Comparison of ENCODE assay signal across 9 mouse cellular contexts in the genomic region with DNA sequence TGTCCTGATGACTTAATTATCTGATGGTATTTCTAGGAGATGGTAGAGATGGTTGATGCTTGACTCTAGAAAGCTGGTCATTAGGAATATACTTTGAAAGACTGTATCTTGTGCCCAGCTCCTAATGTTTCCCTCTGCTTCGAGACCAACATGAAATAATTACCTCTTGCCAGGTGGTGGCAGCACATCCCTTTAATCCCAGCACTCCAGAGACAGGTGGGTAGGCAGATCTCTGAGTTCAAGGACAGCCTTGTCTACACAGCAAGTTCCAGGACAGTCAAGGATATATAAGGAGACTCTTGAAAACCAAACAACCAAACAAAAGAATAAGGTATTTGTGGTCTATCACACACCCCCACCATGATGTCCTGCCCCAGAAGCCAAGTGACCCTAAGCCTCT. TPM values are rescaled to one million over a fixed set of nuclear protein-coding genes. Genes with fewer than 3 reads are reported as not detected.
DNase-seq lines count a peak whose midpoint lies in the region; ATAC-seq lines count a peak whose summit lies in the region.
"Had no signal": no experiment of that assay in that cellular context is flagged by ENCODE, and none has a peak within 500 bp of the region (broad histone marks: within the 10 kb centered on the region; RNA-seq: fewer than 3 reads in every experiment).

No protein-coding gene starts in this region.

- no peaks in the 10 kb centered on the region for H3K9me3 ChIP-seq in neural tube, embryonic 13.5 days
- H3K9me3 ChIP-seq in neural tube, embryonic 15.5 days (replicated peaks): no peaks in the 10 kb centered on the region
- no peaks in the 10 kb centered on the region for H3K9me3 ChIP-seq in hindbrain, embryonic 16.5 days (ENCODE audit: control insufficient read depth, low read length)

- H3K4me1 ChIP-seq in neural tube, embryonic 13.5 days (replicated peaks): 0 out of 2 replicates have a peak, but pooled peaks cover 12% of the 10 kb centered on the region
- H3K4me1 ChIP-seq in neural tube, embryonic 15.5 days: peaks cover 13% of the 10 kb centered on the region
- no peaks in the 10 kb centered on the region for H3K4me1 ChIP-seq in hindbrain, embryonic 16.5 days (ENCODE audit: control insufficient read depth, insufficient read depth, low read depth, low read length)

- WGBS in neural tube, embryonic 13.5 days: 73% methylated on average over 1 of the region's 1 CpGs
- WGBS in neural tube, embryonic 15.5 days: 82% methylated on average over 1 of the region's 1 CpGs
- WGBS in hindbrain, embryonic 16.5 days: 84% methylated on average over 1 of the region's 1 CpGs

- no peak overlapping the region for H3K9ac ChIP-seq in neural tube, embryonic 13.5 days
- H3K9ac ChIP-seq in neural tube, embryonic 15.5 days (replicated peaks): no peak overlapping the region
- H3K9ac ChIP-seq in hindbrain, embryonic 16.5 days (ENCODE audit: low read depth, low read length): no peak overlapping the region

- H3K27ac ChIP-seq in neural tube, embryonic 13.5 days (replicated peaks): no peak overlapping the region
- no peak overlapping the region for H3K27ac ChIP-seq in neural tube, embryonic 15.5 days (replicated peaks)
- H3K27ac ChIP-seq in hindbrain, embryonic 16.5 days (ENCODE audit: low read depth, low read length): no peak overlapping the region

- peak; percentile 16 to 22 for DNase-seq in cerebellum, adult 18-20 months
- peak; percentile 28 to 32 for DNase-seq in kidney, postnatal 4 days
- DNase-seq in thymus, postnatal 25 days: peak; percentile 47
- DNase-seq in ovary, adult 18-20 months (ENCODE audit: low spot score): no peak

- H3K4me2 ChIP-seq in neural tube, embryonic 13.5 days: no peak overlapping the region
- no peak overlapping the region for H3K4me2 ChIP-seq in neural tube, embryonic 15.5 days
- H3K4me2 ChIP-seq in hindbrain, embryonic 16.5 days (ENCODE audit: low read length): no peak overlapping the region

- H3K36me3 ChIP-seq in neural tube, embryonic 13.5 days: peaks cover 9% of the 10 kb centered on the region; the same call in 1 of the 2 replicates
- peaks cover 3% of the 10 kb centered on the region; the same call in 1 of the 2 replicates for H3K36me3 ChIP-seq in neural tube, embryonic 15.5 days
- H3K36me3 ChIP-seq in hindbrain, embryonic 16.5 days (ENCODE audit: control insufficient read depth, insufficient read depth, low read length): no peaks in the 10 kb centered on the region

- H3K4me3 ChIP-seq in neural tube, embryonic 13.5 days: no peak overlapping the region
- no peak overlapping the region for H3K4me3 ChIP-seq in neural tube, embryonic 15.5 days (replicated peaks)
- H3K4me3 ChIP-seq in hindbrain, embryonic 16.5 days (ENCODE audit: low read length): no peak overlapping the region
- H3K4me3 ChIP-seq: erythroblast, embryonic 14.5 days had no signal

- no peaks in the 10 kb centered on the region for H3K27me3 ChIP-seq in neural tube, embryonic 13.5 days
- H3K27me3 ChIP-seq in neural tube, embryonic 15.5 days (replicated peaks): no peaks in the 10 kb centered on the region
- H3K27me3 ChIP-seq in hindbrain, embryonic 16.5 days (replicated peaks; ENCODE audit: control insufficient read depth, insufficient read depth, low read length): no peaks in the 10 kb centered on the region

- no peak for ATAC-seq in cerebellum, adult (ENCODE audit: insufficient number of reproducible peaks, low FRiP score, low TSS enrichment)
- 0 out of 2 replicates have a peak, but pooled peaks have one; percentile 33 for ATAC-seq in neural tube, embryonic 13.5 days (ENCODE audit: low read depth)
- no peak for ATAC-seq in neural tube, embryonic 15.5 days (ENCODE audit: low FRiP score)
- no peak for ATAC-seq in hindbrain, embryonic 16.5 days

RNA-seq across cellular contexts. Expression of a gene that starts 17.2 kb away (rescaled TPM):
- polyA plus RNA-seq in neural tube, embryonic 13.5 days (2015; fragmentation: Nextera tagmentation; extraction: Ambion mirVana): 112 and 121 TPM in 2 replicates
- polyA plus RNA-seq in neural tube, embryonic 15.5 days (2015; fragmentation: Nextera tagmentation; extraction: Ambion mirVana): 91.4 and 93.0 TPM in 2 replicates
- polyA plus RNA-seq in hindbrain, embryonic 16.5 days (2015; fragmentation: Nextera tagmentation; extraction: Ambion mirVana): 81.6 and 92.3 TPM in 2 replicates

RNA-seq across cellular contexts. Expression of a gene that starts 55.2 kb away (rescaled TPM):
- 56.2 TPM in 2 replicates for polyA plus RNA-seq in neural tube, embryonic 13.5 days (2015; fragmentation: Nextera tagmentation; extraction: Ambion mirVana)
- polyA plus RNA-seq in neural tube, embryonic 15.5 days (2015; fragmentation: Nextera tagmentation; extraction: Ambion mirVana): 46.8 and 47.1 TPM in 2 replicates
- polyA plus RNA-seq in hindbrain, embryonic 16.5 days (2015; fragmentation: Nextera tagmentation; extraction: Ambion mirVana): 38.4 and 41.4 TPM in 2 replicates

RNA-seq across cellular contexts. Expression of a gene that starts 55.3 kb away (rescaled TPM):
- polyA plus RNA-seq in neural tube, embryonic 13.5 days (2015; fragmentation: Nextera tagmentation; extraction: Ambion mirVana): 15.5 and 20.2 TPM in 2 replicates
- polyA plus RNA-seq in neural tube, embryonic 15.5 days (2015; fragmentation: Nextera tagmentation; extraction: Ambion mirVana): 15.1 and 16.9 TPM in 2 replicates
- 12.6 and 15.1 TPM in 2 replicates for polyA plus RNA-seq in hindbrain, embryonic 16.5 days (2015; fragmentation: Nextera tagmentation; extraction: Ambion mirVana)
